Mouse (Mus musculus) neural tube, embryonic 13.5 days (tissue): ENCODE measurements around the gene Atxn10. TPM values are rescaled to one million over a fixed set of nuclear protein-coding genes. Genes with fewer than 3 reads are reported as not detected.
"Not testable (repeated sequence)": the region's sequence is repeated elsewhere in the genome, so short reads cannot be mapped to it uniquely, and the experiment has no call there.

Experiments
- ATAC-seq: fragments of 200-750 bp; cut with Nextera tagmentation; 2 replicates; pipeline ENCODE4 v1.8.0; 2017; ENCODE audit warnings: low read depth, mild to moderate bottlenecking, moderate TSS enrichment, moderate library complexity
- H3K27ac ChIP-seq: fragments of 300-500 bp; sonication (generic); replicated peaks from 2 replicates; pipeline ENCODE4 v1.5.1; 2015; ENCODE audit warnings: moderate library complexity, mild to moderate bottlenecking, inconsistent platforms
- H3K27me3 ChIP-seq: fragments of 300-500 bp; sonication (generic); 2 replicates; pipeline ENCODE4 v1.6.1; 2015; ENCODE audit warnings: mild to moderate bottlenecking, inconsistent platforms
- H3K36me3 ChIP-seq: fragments of 300-500 bp; sonication (generic); 2 replicates; pipeline ENCODE4 v1.6.1; 2015; ENCODE audit warnings: mild to moderate bottlenecking, inconsistent platforms
- H3K4me1 ChIP-seq: fragments of 300-500 bp; sonication (generic); replicated peaks from 2 replicates; pipeline ENCODE4 v1.6.1; 2015; ENCODE audit warnings: inconsistent platforms
- H3K4me2 ChIP-seq: fragments of 300-500 bp; sonication (generic); 2 replicates; pipeline ENCODE4 v1.6.1; 2015; ENCODE audit warnings: inconsistent platforms, mild to moderate bottlenecking, moderate library complexity
- H3K4me3 ChIP-seq: fragments of 300-500 bp; sonication (generic); 2 replicates; pipeline ENCODE4 v1.5.1; 2015; ENCODE audit warnings: mild to moderate bottlenecking, inconsistent platforms
- H3K9ac ChIP-seq: fragments of 300-500 bp; sonication (generic); 2 replicates; pipeline ENCODE4 v1.6.1; 2015; ENCODE audit warnings: moderate library complexity, mild to moderate bottlenecking, inconsistent platforms
- H3K9me3 ChIP-seq: fragments of 300-500 bp; sonication (generic); 2 replicates; pipeline ENCODE4 v1.6.1; 2016; ENCODE audit warnings: inconsistent platforms
- WGBS: fragments of 180-500 bp; shearing (Covaris S2); methylation state at CpG from one replicate; pipeline ENCODE4 v1.1.7; 2015; 5-methylcytosine and 5-hydroxymethylcytosine counted together
- polyA plus RNA-seq: library from polyadenylated mRNA; unstranded; fragments of >200 nt; fragmentation: Nextera tagmentation; extraction: Ambion mirVana; gene quantifications from 2 replicates; pipeline ENCODE4 v1.2.1, GENCODE M21; 2015

The Atxn10 gene
- polyA plus RNA-seq, 1 experiment from 2014 or later: 496 TPM

GRCm38 (mm10) chr15:85315378-85316025 lies 20.5 kb upstream of the Atxn10 start:
- WGBS: 37% methylated on average over 12 of the region's 13 CpGs
- Histone ChIP-seq H3K4me2 (no peak overlapping the region), H3K9ac (no peak overlapping the region), H3K4me3 (no peak overlapping the region), H3K9me3 (no peaks in the 10 kb centered on the region), H3K4me1 (peaks cover 27% of the 10 kb centered on the region), H3K27me3 (peaks cover 3% of the 10 kb centered on the region), H3K27ac (no peak overlapping the region), H3K36me3 (no peaks in the 10 kb centered on the region)
- ATAC-seq: peak; percentile 85

- H3K9ac ChIP-seq: no peak overlapping the region; the same call in 1 of the 2 replicates
- H3K4me3 ChIP-seq: no peak overlapping the region
- H3K4me1 ChIP-seq: peaks cover 21% of the 10 kb centered on the region
- 44% methylated on average over 14 of the region's 14 CpGs for WGBS
- no peak overlapping the region for H3K4me2 ChIP-seq
- peak; percentile 57; the same call in 1 of the 2 replicates for ATAC-seq
- no peak overlapping the region for H3K27ac ChIP-seq
- H3K27me3 ChIP-seq: peaks cover 3% of the 10 kb centered on the region
- no peaks in the 10 kb centered on the region for H3K9me3 ChIP-seq
- no peaks in the 10 kb centered on the region for H3K36me3 ChIP-seq
These were observed 19.5 kb upstream of the Atxn10 start for GRCm38 (mm10) chr15:85316342-85317140.

- H3K9me3 ChIP-seq: no peaks in the 10 kb centered on the region
- no peaks in the 10 kb centered on the region for H3K36me3 ChIP-seq
- no peak overlapping the region for H3K4me3 ChIP-seq
- ATAC-seq: no peak
- peaks cover 19% of the 10 kb centered on the region for H3K4me1 ChIP-seq
- H3K27me3 ChIP-seq: peaks cover 3% of the 10 kb centered on the region; the same call in 1 of the 2 replicates
- H3K4me2 ChIP-seq: no peak overlapping the region
- WGBS: 84% methylated on average over 11 of the region's 11 CpGs
- H3K9ac ChIP-seq: no peak overlapping the region; the same call in 1 of the 2 replicates
- H3K27ac ChIP-seq: no peak overlapping the region
These were observed 15.9 kb upstream of the Atxn10 start for GRCm38 (mm10) chr15:85319924-85320668.

- no peak overlapping the region for H3K4me3 ChIP-seq
- no peaks in the 10 kb centered on the region for H3K27me3 ChIP-seq
- no peaks in the 10 kb centered on the region for H3K36me3 ChIP-seq
- H3K4me2 ChIP-seq: no peak overlapping the region
- 92% methylated on average over 4 of the region's 4 CpGs for WGBS
- no peak for ATAC-seq
- H3K27ac ChIP-seq: no peak overlapping the region
- H3K9ac ChIP-seq: no peak overlapping the region
- H3K4me1 ChIP-seq: no peaks in the 10 kb centered on the region
- H3K9me3 ChIP-seq: no peaks in the 10 kb centered on the region
These were observed 12.8 kb upstream of the Atxn10 start for GRCm38 (mm10) chr15:85323214-85323613.

GRCm38 (mm10) chr15:85324426-85324825 lies 11.6 kb upstream of the Atxn10 start:
- no peak for ATAC-seq
- WGBS: 97% methylated on average over 1 of the region's 1 CpGs
- Histone ChIP-seq H3K27ac (no peak overlapping the region), H3K4me3 (no peak overlapping the region), H3K4me2 (no peak overlapping the region), H3K9me3 (no peaks in the 10 kb centered on the region), H3K36me3 (no peaks in the 10 kb centered on the region), H3K27me3 (no peaks in the 10 kb centered on the region), H3K9ac (no peak overlapping the region), H3K4me1 (no peaks in the 10 kb centered on the region)

- Histone ChIP-seq H3K9me3 (no peaks in the 10 kb centered on the region), H3K4me3 (no peak overlapping the region), H3K36me3 (no peaks in the 10 kb centered on the region), H3K9ac (no peak overlapping the region), H3K27ac (no peak overlapping the region), H3K27me3 (no peaks in the 10 kb centered on the region), H3K4me1 (no peaks in the 10 kb centered on the region), H3K4me2 (no peak overlapping the region)
- ATAC-seq: no peak
- WGBS: 58% methylated on average over 11 of the region's 11 CpGs
These were observed 8.2 kb upstream of the Atxn10 start for GRCm38 (mm10) chr15:85327808-85328207.

- H3K4me2 ChIP-seq, H3K36me3 ChIP-seq, H3K9ac ChIP-seq, ATAC-seq, H3K9me3 ChIP-seq, H3K4me1 ChIP-seq, H3K27me3 ChIP-seq, H3K27ac ChIP-seq, H3K4me3 ChIP-seq: not testable (repeated sequence)
- WGBS: 77% methylated on average over 2 of the region's 2 CpGs
These were observed 7.6 kb upstream of the Atxn10 start for GRCm38 (mm10) chr15:85328455-85328854.

GRCm38 (mm10) chr15:85329096-85329495 lies 6.9 kb upstream of the Atxn10 start:
- Histone ChIP-seq H3K36me3 (no peaks in the 10 kb centered on the region), H3K4me2 (no peak overlapping the region)

GRCm38 (mm10) chr15:85330024-85330423 lies 6.0 kb upstream of the Atxn10 start:
- no peak overlapping the region for H3K4me3 ChIP-seq
- WGBS: 90% methylated on average over 6 of the region's 6 CpGs
- H3K4me2 ChIP-seq: no peak overlapping the region
- no peaks in the 10 kb centered on the region for H3K36me3 ChIP-seq
- H3K4me1 ChIP-seq: no peaks in the 10 kb centered on the region
- no peak overlapping the region for H3K9ac ChIP-seq
- ATAC-seq: no peak
- no peaks in the 10 kb centered on the region for H3K27me3 ChIP-seq
- H3K9me3 ChIP-seq: no peaks in the 10 kb centered on the region
- no peak overlapping the region for H3K27ac ChIP-seq

More at GRCm38 (mm10) chr15:85329096-85329495, 6.9 kb upstream of the Atxn10 start:
- Histone ChIP-seq H3K4me3 (no peak overlapping the region), H3K9me3 (no peaks in the 10 kb centered on the region), H3K4me1 (no peaks in the 10 kb centered on the region), H3K9ac (no peak overlapping the region), H3K27me3 (no peaks in the 10 kb centered on the region), H3K27ac (no peak overlapping the region)
- WGBS: 91% methylated on average over 5 of the region's 5 CpGs
- no peak for ATAC-seq

- H3K9ac ChIP-seq, ATAC-seq, H3K9me3 ChIP-seq, H3K36me3 ChIP-seq, H3K4me3 ChIP-seq, H3K27me3 ChIP-seq, H3K4me2 ChIP-seq, H3K27ac ChIP-seq: not testable (repeated sequence)
- H3K4me1 ChIP-seq: peaks cover 23% of the 10 kb centered on the region
- WGBS: 91% methylated on average over 6 of the region's 6 CpGs
These were observed 2.5 kb upstream of the Atxn10 start for GRCm38 (mm10) chr15:85333511-85333910.

- H3K36me3 ChIP-seq: no peaks in the 10 kb centered on the region
- H3K4me3 ChIP-seq: no peak overlapping the region
- H3K4me1 ChIP-seq: peaks cover 31% of the 10 kb centered on the region
- H3K9ac ChIP-seq: no peak overlapping the region
- no peak for ATAC-seq
- H3K4me2 ChIP-seq: no peak overlapping the region
- H3K9me3 ChIP-seq: no peaks in the 10 kb centered on the region
- 57% methylated on average over 3 of the region's 3 CpGs for WGBS
- no peak overlapping the region for H3K27ac ChIP-seq
- no peaks in the 10 kb centered on the region for H3K27me3 ChIP-seq
These were observed 1.8 kb upstream of the Atxn10 start for GRCm38 (mm10) chr15:85334234-85334633.
